Mouse (Mus musculus) ES-E14 (cell line): ENCODE measurements around the gene Fgr.

ENCODE experiments used
- CHD2 ChIP-seq: IDR thresholded peaks from 2 replicates; pipeline ENCODE4 v1.6.1; 2014; ENCODE audit warnings: mild to moderate bottlenecking, low read depth, low read length, inconsistent platforms
- HCFC1 ChIP-seq: IDR thresholded peaks from 2 replicates; pipeline ENCODE4 v1.6.1; 2012; ENCODE audit warnings: low read length, inconsistent platforms, borderline replicate concordance; ENCODE audit not compliant: insufficient read depth
- MAFK ChIP-seq: IDR thresholded peaks from 2 replicates; pipeline ENCODE4 v1.6.1; 2014; ENCODE audit warnings: mild to moderate bottlenecking, low read depth, low read length, inconsistent platforms; ENCODE audit not compliant: insufficient read depth
- ZC3H11A ChIP-seq: IDR thresholded peaks from 2 replicates; pipeline ENCODE4 v1.6.1; 2012; ENCODE audit warnings: low read depth, mild to moderate bottlenecking, inconsistent platforms, low read length, borderline replicate concordance
- ZNF384 ChIP-seq: IDR thresholded peaks from 2 replicates; pipeline ENCODE4 v1.6.1; 2012; ENCODE audit warnings: low read depth, low read length, inconsistent platforms

- TF ChIP-seq CHD2 (no peak), ZNF384 (no peak), HCFC1 (no peak), ZC3H11A (no peak), MAFK (no peak)
Measured at GRCm38 (mm10) chr4:132972101-132972500, 1.8 kb upstream of the Fgr start.
